Mouse (Mus musculus): ENCODE results near the gene Spef2. TPM values are rescaled to one million over a fixed set of nuclear protein-coding genes. Genes with fewer than 3 reads are reported as not detected.

The Spef2 gene
- polyA plus RNA-seq, 2 experiments = 0.14 TPM; not detected in 1

DNA sequence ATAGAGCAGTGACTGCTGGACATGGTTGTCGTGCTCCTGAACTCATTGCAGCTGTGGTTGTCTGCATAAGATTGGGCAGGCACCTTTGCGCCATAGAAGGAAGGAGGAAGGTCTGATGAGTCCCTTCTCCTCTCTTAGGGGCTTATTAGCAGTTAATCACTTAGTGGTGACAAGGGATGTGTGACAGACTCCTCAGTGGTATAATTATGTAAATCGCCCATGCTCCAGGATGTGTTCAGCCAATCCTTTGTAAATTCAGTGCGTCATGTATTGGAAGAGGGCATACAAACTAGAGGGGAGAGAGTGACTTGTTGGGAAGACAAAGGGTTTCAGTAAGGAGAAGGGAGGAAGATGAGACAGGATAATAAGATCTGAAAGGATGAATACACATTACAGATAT is 158.7 kb downstream of the Spef2 start:
- Histone ChIP-seq H3K4me1 (ENCODE audit: control insufficient read depth, insufficient read depth, low read length) (no peaks in the 10 kb centered on the region), H3K27me3 (ENCODE audit: control insufficient read depth, insufficient read depth, low read length) (no peaks in the 10 kb centered on the region), H3K4me3 (replicated peaks; ENCODE audit: low read length) (no peak overlapping the region), H3K4me2 (replicated peaks; ENCODE audit: low read depth, low read length, severe bottlenecking) (no peak overlapping the region), H3K9ac (ENCODE audit: low read depth, low read length, severe bottlenecking) (no peak overlapping the region), H3K36me3 (ENCODE audit: control insufficient read depth, insufficient read depth, low read length) (no peaks in the 10 kb centered on the region), H3K9me3 (ENCODE audit: control insufficient read depth, low read length) (no peaks in the 10 kb centered on the region), H3K27ac (replicated peaks; ENCODE audit: low read depth, low read length) (no peak overlapping the region)
- no peak for DNase-seq (ENCODE audit: low spot score)
- ATAC-seq (ENCODE audit: low FRiP score, low read depth) = no peak
- 81% methylated on average over 4 of the region's 4 CpGs for WGBS
- TF ChIP-seq POLR2A (IDR thresholded peaks at IDR 0.05; ENCODE audit: borderline replicate concordance, extremely low read depth, insufficient read depth, insufficient read length) = no peak

DNA sequence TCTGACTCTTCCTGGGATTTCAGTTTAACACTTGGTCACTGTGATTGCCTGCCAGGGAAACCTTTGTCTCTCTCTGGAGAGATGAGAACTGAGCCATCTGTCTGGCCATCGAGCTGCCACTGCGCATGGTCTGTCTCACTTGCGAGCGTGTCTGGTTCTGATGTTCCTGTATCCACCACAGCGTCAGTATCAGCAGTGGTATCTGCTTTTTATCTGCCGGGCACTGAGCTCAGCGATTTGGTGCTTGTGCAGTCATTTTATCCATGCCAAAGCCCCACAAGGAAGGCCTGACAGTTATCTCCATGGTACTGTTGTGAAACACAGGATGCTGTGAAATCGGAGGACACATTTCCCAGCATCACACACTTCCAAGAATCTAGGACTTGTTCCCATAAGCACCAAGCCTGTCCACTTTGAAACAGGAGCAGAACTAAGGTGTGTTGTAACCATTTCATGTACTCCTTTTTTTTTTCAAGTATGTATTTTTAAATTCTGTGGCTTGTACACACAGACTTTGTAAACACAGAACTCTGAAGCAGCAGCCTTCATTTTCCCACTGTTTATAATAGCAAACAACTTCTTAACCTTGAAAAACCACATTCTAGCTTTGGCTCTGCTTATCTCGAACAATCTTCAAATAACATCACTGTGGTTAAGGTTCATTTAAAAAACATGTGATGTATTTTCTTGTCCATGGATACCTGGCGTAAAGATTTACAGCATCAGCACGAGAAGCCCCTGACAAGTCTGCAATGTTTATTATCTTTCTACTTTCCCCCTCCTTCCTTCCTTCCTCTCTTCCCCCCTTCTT is 168.0 kb downstream of the Spef2 start:
- H3K9me3 ChIP-seq (ENCODE audit: control insufficient read depth, low read length) = no peaks in the 10 kb centered on the region

DNA sequence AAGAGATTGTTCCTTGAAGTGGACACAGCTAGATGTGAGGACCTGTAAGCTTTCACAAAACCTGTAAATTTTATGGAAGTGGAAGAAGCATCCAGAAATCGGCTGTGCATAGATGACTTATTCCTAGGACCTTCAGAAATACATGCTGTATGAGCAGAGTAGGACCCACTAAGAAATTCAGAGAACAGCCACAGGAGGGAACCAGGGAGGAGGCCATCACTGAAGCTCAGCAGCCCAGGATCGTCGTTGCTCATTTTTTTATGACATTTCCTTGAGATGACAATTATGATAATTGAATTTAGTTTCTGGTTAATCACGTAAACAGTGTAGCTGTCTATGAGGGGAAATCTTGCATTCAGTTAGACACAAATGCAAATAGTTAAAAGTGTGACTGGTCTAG is 171.4 kb downstream of the Spef2 start:
- Histone ChIP-seq H3K9ac (ENCODE audit: low read depth, low read length, severe bottlenecking) (no peak overlapping the region), H3K27me3 (ENCODE audit: control insufficient read depth, insufficient read depth, low read length) (no peaks in the 10 kb centered on the region), H3K36me3 (ENCODE audit: control insufficient read depth, insufficient read depth, low read length) (no peaks in the 10 kb centered on the region), H3K9me3 (ENCODE audit: control insufficient read depth, low read length) (no peaks in the 10 kb centered on the region), H3K4me1 (ENCODE audit: control insufficient read depth, insufficient read depth, low read length) (no peaks in the 10 kb centered on the region), H3K4me2 (replicated peaks; ENCODE audit: low read depth, low read length, severe bottlenecking) (no peak overlapping the region), H3K4me3 (replicated peaks; ENCODE audit: low read length) (no peak overlapping the region), H3K27ac (replicated peaks; ENCODE audit: low read depth, low read length) (no peak overlapping the region)
- ATAC-seq (ENCODE audit: low FRiP score, low read depth) (no peak), DNase-seq (ENCODE audit: low spot score) (no peak)
- no peak for TF ChIP-seq POLR2A (IDR thresholded peaks at IDR 0.05; ENCODE audit: borderline replicate concordance, extremely low read depth, insufficient read depth, insufficient read length)
- 79% methylated on average over 4 of the region's 4 CpGs for WGBS

More for the DNA sequence above, 168.0 kb downstream of the Spef2 start:
- no peak for TF ChIP-seq POLR2A (IDR thresholded peaks at IDR 0.05; ENCODE audit: borderline replicate concordance, extremely low read depth, insufficient read depth, insufficient read length)
- no peak for DNase-seq (ENCODE audit: low spot score)
- Histone ChIP-seq H3K36me3 (ENCODE audit: control insufficient read depth, insufficient read depth, low read length) (no peaks in the 10 kb centered on the region), H3K27me3 (ENCODE audit: control insufficient read depth, insufficient read depth, low read length) (no peaks in the 10 kb centered on the region), H3K4me3 (replicated peaks; ENCODE audit: low read length) (no peak overlapping the region), H3K4me2 (replicated peaks; ENCODE audit: low read depth, low read length, severe bottlenecking) (no peak overlapping the region), H3K27ac (replicated peaks; ENCODE audit: low read depth, low read length) (no peak overlapping the region), H3K4me1 (ENCODE audit: control insufficient read depth, insufficient read depth, low read length) (no peaks in the 10 kb centered on the region), H3K9ac (ENCODE audit: low read depth, low read length, severe bottlenecking) (no peak overlapping the region)
- no peak for ATAC-seq (ENCODE audit: low FRiP score, low read depth)
- 77% methylated on average over 11 of the region's 11 CpGs for WGBS

DNA sequence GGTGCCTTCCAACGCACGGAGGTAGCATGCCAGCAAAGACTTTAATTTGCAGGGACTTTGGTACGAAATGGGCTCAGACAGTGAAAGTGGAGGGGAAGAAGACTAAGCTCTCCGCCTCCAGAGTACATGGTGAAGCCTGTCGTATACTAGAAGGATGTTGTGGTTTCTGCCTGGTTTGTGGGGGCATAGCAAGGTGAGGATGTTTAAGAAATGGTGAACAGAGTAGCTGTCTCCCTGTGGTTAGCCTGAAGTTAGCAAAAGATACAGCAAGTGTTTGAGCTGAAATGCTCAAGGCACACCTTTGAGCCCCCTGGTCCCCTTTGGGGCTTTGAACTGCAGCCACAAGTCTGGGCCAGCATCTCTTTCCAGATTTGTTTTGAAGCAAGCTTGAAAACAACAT is 173.9 kb downstream of the Spef2 start:
- TF ChIP-seq POLR2A (IDR thresholded peaks at IDR 0.05; ENCODE audit: borderline replicate concordance, extremely low read depth, insufficient read depth, insufficient read length) = no peak
- no peaks in the 10 kb centered on the region for H3K36me3 ChIP-seq (ENCODE audit: control insufficient read depth, insufficient read depth, low read length)
- H3K27me3 ChIP-seq (ENCODE audit: control insufficient read depth, insufficient read depth, low read length) = no peaks in the 10 kb centered on the region
- H3K4me2 ChIP-seq (replicated peaks; ENCODE audit: low read depth, low read length, severe bottlenecking) = no peak overlapping the region
- H3K9me3 ChIP-seq (ENCODE audit: control insufficient read depth, low read length) = no peaks in the 10 kb centered on the region
- H3K4me1 ChIP-seq (ENCODE audit: control insufficient read depth, insufficient read depth, low read length) = no peaks in the 10 kb centered on the region
- ATAC-seq (ENCODE audit: low FRiP score, low read depth) = no peak
- no peak overlapping the region for H3K4me3 ChIP-seq (replicated peaks; ENCODE audit: low read length)
- H3K9ac ChIP-seq (ENCODE audit: low read depth, low read length, severe bottlenecking) = no peak overlapping the region
- 83% methylated on average over 5 of the region's 5 CpGs for WGBS
- no peak overlapping the region for H3K27ac ChIP-seq (replicated peaks; ENCODE audit: low read depth, low read length)
- no peak for DNase-seq (ENCODE audit: low spot score)

DNA sequence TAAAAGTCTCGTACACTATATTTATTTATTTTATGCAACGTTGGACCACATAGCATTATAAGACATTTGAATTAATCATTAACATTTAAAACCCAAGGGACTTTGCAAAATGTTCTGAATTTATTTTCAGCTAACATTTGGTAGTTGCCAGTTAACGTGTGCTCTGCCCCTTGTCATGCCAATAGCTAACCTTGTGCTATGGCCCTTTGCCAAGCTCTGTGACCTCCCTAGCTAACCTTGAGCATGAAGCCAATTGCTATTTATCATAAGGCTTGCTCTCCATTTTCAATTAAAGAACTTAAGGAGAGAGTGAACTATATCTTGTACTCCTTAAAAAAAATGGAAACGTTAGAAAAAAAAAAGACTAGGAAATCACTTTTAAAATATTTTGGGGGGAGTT is 175.3 kb downstream of the Spef2 start:
- no peak for TF ChIP-seq POLR2A (IDR thresholded peaks at IDR 0.05; ENCODE audit: borderline replicate concordance, extremely low read depth, insufficient read depth, insufficient read length)
- DNase-seq (ENCODE audit: low spot score) = no peak
- no peak overlapping the region for H3K4me2 ChIP-seq (replicated peaks; ENCODE audit: low read depth, low read length, severe bottlenecking)
- H3K36me3 ChIP-seq (ENCODE audit: control insufficient read depth, insufficient read depth, low read length) = no peaks in the 10 kb centered on the region
- no peaks in the 10 kb centered on the region for H3K9me3 ChIP-seq (ENCODE audit: control insufficient read depth, low read length)
- H3K4me3 ChIP-seq (replicated peaks; ENCODE audit: low read length) = no peak overlapping the region
- H3K27ac ChIP-seq (replicated peaks; ENCODE audit: low read depth, low read length) = no peak overlapping the region
- H3K9ac ChIP-seq (ENCODE audit: low read depth, low read length, severe bottlenecking) = no peak overlapping the region
- 85% methylated on average over 4 of the region's 4 CpGs for WGBS
- ATAC-seq (ENCODE audit: low FRiP score, low read depth) = no peak
- no peaks in the 10 kb centered on the region for H3K4me1 ChIP-seq (ENCODE audit: control insufficient read depth, insufficient read depth, low read length)
- no peaks in the 10 kb centered on the region for H3K27me3 ChIP-seq (ENCODE audit: control insufficient read depth, insufficient read depth, low read length)
